Mouse (Mus musculus): ENCODE measurements around the gene Ddost.

Ddost gene

GRCm38 (mm10) chr4:138337341-138337740 lies 32.8 kb downstream of the Ddost start:
- no peak for DNase-seq (ENCODE audit: low read depth)

DNA sequence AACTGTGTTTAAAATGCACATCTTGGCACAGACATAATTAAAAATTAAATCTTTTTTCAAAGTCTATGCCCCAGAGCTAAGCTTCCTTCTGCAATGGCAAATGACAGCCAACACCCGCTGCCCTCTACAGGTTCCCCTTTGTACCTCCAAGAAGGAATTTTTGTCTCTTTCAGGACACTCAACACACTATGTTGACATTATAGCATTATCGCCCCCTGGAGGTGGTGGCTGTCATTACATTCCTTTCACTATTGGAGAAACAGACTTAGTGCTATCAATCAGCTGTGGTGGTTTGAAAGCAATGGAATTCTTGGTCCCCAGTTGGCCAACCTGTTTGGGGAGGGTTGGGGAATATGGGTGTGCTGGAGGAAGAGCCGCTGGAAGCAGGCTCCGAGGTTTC lies 35.4 kb downstream of the Ddost start:
- DNase-seq (ENCODE audit: low read depth) = peak; percentile 56

DNA sequence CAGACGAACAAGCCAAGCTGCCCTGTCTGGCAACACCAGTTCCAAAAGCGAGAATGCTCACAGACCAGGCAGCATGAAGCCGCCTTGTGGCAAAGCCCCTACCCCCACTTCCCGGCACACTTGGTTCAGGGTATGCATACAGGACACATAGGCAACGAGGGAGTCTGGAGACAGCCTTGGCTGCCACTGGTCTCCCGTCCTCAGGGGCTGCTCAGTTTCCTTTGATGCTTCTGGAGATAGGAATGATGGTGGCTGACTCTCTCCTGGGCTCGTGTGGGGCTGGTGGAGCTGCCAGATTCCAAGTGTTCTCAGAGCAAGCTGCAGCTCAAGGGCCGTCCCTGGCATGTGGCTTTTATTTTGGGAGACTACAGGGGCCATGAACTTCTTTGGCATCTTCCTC lies 36.9 kb downstream of the Ddost start:
- no peak for DNase-seq (ENCODE audit: low read depth)

DNA sequence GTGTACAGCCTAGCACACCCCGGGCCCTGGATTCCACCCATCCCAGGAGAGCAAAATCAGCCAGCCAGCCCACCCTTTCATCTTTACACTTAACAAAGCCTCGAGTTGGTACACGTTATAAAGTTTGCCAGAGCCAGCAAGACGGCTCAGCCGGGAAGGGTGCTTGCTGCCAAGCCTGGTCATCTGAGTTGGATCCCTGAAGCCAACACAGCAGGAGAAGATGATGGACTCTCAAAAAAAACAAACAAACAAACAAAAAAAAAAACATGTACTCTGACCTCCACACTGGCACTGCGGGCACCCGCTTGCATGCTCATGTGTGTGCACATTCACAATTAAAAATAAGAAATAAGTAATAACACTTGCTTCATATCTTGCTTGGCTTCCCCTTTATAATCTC lies 37.5 kb downstream of the Ddost start:
- no peak for DNase-seq (ENCODE audit: low read depth)

GRCm38 (mm10) chr4:138342778-138343177 lies 38.2 kb downstream of the Ddost start:
- no peak for DNase-seq (ENCODE audit: low read depth)

DNA sequence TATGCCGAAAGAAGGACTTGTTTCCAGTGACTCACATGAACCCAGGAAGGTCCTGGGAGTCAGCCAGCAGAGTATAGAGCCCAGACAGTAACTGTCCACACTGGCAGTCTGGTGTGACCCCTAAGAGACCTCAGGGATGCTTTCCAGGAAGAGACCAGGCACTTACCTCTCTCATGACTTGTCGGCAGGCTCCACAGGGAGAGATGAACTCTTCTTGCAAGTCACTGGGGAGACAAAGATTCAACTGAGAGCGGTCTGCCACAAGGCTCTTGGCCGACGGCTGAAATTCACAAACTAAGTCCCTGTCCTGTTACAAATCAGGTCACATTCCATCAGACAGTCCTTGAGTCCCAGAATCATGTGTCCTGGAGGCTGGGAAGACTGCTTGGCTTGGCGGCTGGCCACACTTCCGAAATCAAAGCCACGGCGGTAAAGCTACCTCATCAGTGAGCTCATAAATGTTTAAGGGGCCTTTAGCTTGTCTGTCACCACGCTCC lies 38.9 kb downstream of the Ddost start:
- no peak for DNase-seq (ENCODE audit: low read depth)

GRCm38 (mm10) chr4:138344891-138345545 lies 40.5 kb downstream of the Ddost start:
- no peak for DNase-seq (ENCODE audit: low read depth)

DNA sequence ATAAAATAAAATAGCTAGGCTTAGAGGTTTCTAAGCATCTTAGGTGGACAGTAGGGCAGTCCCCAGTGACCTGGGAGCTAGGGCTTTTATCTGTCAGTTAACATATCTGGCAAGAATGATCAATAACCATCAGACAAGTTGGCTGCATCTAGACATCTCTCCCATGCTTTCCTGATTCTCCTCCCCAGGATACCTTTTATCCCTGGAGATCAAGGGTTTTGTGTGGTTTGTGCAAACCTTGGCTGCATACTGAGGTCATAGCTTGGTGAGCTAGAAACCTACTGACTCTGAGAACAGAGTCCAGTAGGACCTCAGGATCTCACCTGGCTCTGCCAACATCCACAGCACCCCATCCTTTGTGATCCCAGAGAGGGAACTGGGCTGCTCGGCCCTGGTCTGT lies 42.8 kb downstream of the Ddost start:
- DNase-seq (ENCODE audit: low read depth) = no peak

DNA sequence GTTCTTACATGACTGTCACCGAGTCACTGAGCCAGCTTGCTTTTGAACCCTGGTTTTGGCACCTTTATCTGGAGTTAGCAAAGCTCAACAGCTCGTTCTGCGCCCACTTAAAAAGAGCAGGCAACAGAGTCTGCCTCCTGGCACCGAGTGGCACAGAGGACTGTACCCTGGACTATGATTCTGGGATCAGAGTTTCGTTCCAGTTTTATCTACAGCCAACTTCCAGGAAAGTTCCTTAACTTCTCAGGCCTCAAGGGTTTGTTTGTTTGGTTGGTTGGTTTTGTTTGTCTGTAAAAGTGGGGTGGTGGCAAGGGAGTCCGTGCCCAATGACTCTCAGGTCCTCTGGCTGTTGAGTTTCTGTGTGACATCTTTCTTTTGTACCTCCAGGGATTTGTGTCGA lies 44.2 kb downstream of the Ddost start:
- DNase-seq (ENCODE audit: low read depth) = no peak

- no peak for DNase-seq (ENCODE audit: low read depth)
Observed at GRCm38 (mm10) chr4:138351821-138352220, 47.3 kb downstream of the Ddost start.

DNA sequence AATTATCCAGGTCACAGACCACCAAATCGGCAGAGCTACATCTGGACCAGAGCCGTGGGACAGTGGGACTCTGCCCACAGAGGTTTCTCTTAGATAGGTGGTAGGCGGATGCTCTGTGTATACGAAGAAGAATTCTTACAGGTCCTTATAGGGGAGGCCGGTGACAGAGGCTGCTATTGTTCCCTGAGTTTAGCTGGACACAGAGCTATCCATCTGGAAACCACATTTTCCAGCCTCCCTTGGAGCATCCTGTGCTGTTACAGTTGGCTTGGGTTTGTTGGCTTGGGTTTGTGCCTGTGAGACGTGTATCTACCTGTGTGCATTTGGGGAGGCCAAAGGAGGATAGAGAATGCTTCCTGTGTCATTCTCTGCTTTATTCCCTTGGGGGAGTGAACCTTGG lies 48.2 kb downstream of the Ddost start:
- no peak for DNase-seq (ENCODE audit: low read depth)

DNA sequence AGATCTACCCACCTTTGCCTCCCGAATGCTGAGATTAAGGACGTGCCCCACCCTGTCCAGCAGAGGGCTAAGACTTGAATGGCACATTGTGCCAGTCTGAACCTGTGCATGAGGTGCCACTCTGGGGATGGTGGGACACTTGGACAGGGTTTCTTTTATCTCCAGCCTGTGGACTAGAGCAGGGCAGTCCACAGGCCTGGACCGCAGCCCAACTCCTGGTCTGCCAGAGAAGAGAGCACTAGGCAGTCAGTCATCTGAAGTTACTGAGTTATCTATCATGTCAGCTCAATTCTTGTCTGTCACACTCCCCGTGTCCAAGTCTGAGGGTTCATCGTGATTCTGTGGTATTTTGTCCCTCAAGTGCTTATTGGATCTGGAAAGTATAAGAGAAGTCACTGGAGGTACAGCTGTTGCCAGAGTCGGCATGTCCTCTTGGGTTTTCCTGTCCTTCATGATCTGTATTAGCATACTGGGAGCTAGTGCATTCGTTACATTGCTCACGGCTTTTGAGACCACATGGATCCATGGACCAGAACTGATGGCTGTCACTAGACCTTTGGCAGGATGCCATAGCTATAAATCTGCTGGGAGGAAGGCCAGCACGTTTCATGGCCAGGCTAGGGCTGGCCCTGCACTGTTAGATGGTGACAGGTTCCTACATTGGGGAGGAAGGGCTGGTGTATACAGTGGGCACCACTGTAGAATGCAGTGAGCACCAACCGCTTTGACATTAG lies 49.1 kb downstream of the Ddost start:
- no peak for DNase-seq (ENCODE audit: low read depth)

DNA sequence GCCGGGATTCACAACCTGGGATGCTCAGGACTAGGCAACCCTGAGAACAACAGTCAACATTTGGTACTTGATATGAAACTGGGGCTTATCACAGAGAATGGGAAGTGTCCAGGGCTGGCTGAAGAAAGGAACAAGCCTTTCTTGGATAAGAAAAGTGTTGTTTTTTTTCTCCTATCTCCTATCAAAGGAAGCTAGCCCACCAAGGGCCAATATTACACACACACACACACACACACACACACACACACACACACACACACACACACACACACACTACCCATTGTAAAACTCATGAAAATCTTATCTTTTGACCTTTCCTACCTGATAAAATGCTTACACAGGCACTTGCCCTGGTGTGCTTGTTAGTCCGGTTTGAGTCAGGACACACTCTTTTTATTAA lies 51.0 kb downstream of the Ddost start:
- no peak for DNase-seq (ENCODE audit: low read depth)

GRCm38 (mm10) chr4:138356141-138356540 lies 51.6 kb downstream of the Ddost start:
- DNase-seq (ENCODE audit: low read depth) = no peak

DNA sequence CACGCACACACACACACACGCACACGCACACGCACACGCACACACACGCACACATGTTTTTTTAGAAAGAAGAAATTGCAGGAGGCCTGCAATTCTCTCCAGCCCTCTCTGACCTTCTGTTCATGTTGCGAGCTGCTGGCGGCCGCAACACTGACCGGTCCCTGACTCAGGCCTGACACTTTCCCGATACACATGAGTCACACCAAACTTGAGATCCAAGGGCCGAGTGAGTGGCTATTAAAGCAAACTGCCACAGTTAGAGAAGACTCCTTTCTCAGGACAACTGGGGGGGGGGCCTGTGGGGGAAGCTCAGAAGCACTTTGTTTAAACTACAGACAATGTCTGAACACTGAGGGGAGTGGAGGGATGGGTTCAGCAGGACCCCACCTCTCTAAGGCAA lies 52.0 kb downstream of the Ddost start:
- no peak for DNase-seq (ENCODE audit: low read depth)

GRCm38 (mm10) chr4:138358176-138358575 lies 53.6 kb downstream of the Ddost start:
- no peak for DNase-seq (ENCODE audit: low read depth)

- no peak for DNase-seq (ENCODE audit: low read depth)
Observed at GRCm38 (mm10) chr4:138361370-138361821, 56.9 kb downstream of the Ddost start.
